ENCODE assay signal across 28 mouse cellular contexts in genomic region chr1:72380544-72380943, GRCm38 (mm10).
A peak's percentile ranks its signal among the peaks of the same experiment; 100 is the strongest.
DNase-seq lines count a peak whose midpoint lies in the region; ATAC-seq and TF ChIP-seq lines count a peak whose summit lies in the region.
"Had no signal": no experiment of that assay in that cellular context is flagged by ENCODE, and none has a peak within 500 bp of the region (broad histone marks: within the 10 kb centered on the region; RNA-seq: fewer than 3 reads in every experiment).

No protein-coding gene starts in this region.

- no peak overlapping the region for H3K4me2 ChIP-seq in lung, embryonic 14.5 days
- H3K4me2 ChIP-seq: embryonic facial prominence, embryonic 13.5 days; forebrain, embryonic 15.5 days; heart, embryonic 15.5 days; hindbrain, embryonic 12.5 days; limb, embryonic 13.5 days; liver, embryonic 11.5 days had no signal

- no peak for TF ChIP-seq POLR2A in heart, adult 2 months (IDR thresholded peaks at IDR 0.05; ENCODE audit: insufficient read depth, low read depth, low read length)
- no peak for TF ChIP-seq POLR2A in MEL (IDR thresholded peaks at IDR 0.05; ENCODE audit: control insufficient read depth in 1 of 2, insufficient read depth in 1 of 2, low read depth in 1 of 2, low read length in 2 of 2, poor library complexity in 1 of 2)

- no peak for TF ChIP-seq EP300 in heart, adult 2 months (IDR thresholded peaks at IDR 0.05; ENCODE audit: insufficient read depth, low read depth, low read length)
- TF ChIP-seq EP300 in MEL (IDR thresholded peaks at IDR 0.05; ENCODE audit: low read depth in 1 of 2, low read length in 2 of 2): no peak

- 98% methylated on average over 3 of the region's 3 CpGs for WGBS in heart, adult 2 months
- 98% methylated on average over 3 of the region's 3 CpGs for WGBS in lung, embryonic 14.5 days

- H3K27ac ChIP-seq in heart, adult 2 months: no peak overlapping the region
- no peak overlapping the region for H3K27ac ChIP-seq in lung, embryonic 14.5 days (ENCODE audit: low read depth)
- no peak overlapping the region for H3K27ac ChIP-seq in MEL (ENCODE audit: control insufficient read depth, low read depth, low read length)
- H3K27ac ChIP-seq: embryonic facial prominence, embryonic 13.5 days; forebrain, embryonic 10.5 days; heart, embryonic 10.5 days; heart, embryonic 15.5 days; hindbrain, embryonic 12.5 days; kidney, postnatal 0 days; limb, embryonic 13.5 days; stomach, postnatal 0 days had no signal

- no peaks in the 10 kb centered on the region for H3K27me3 ChIP-seq in heart, adult 2 months (ENCODE audit: control insufficient read depth, insufficient read depth, low read length)
- no peaks in the 10 kb centered on the region for H3K27me3 ChIP-seq in lung, embryonic 14.5 days (ENCODE audit: insufficient read depth, low read length)
- no peaks in the 10 kb centered on the region for H3K27me3 ChIP-seq in MEL (ENCODE audit: control insufficient read depth in 1 of 2, insufficient read depth in 2 of 2, low read length in 2 of 2)
- H3K27me3 ChIP-seq: embryonic facial prominence, embryonic 13.5 days; forebrain, embryonic 15.5 days; heart, embryonic 15.5 days; hindbrain, embryonic 12.5 days; limb, embryonic 13.5 days had no signal

- H3K4me1 ChIP-seq in heart, adult 2 months (ENCODE audit: control insufficient read depth, insufficient read depth, low read length): no peaks in the 10 kb centered on the region
- H3K4me1 ChIP-seq in lung, embryonic 14.5 days (ENCODE audit: insufficient read depth): no peaks in the 10 kb centered on the region
- no peaks in the 10 kb centered on the region for H3K4me1 ChIP-seq in MEL (ENCODE audit: control insufficient read depth in 1 of 2, insufficient read depth in 2 of 2, low read length in 2 of 2)
- H3K4me1 ChIP-seq: embryonic facial prominence, embryonic 13.5 days; forebrain, embryonic 10.5 days; heart, embryonic 10.5 days; heart, embryonic 15.5 days; hindbrain, embryonic 12.5 days had no signal

- ATAC-seq in lung, embryonic 14.5 days (ENCODE audit: insufficient read depth): no peak
- no peak for ATAC-seq in inflammation-experienced regulatory T-cells, adult 6 months

- no peak overlapping the region for H3K9ac ChIP-seq in heart, adult 2 months (ENCODE audit: low read depth, low read length)
- no peak overlapping the region for H3K9ac ChIP-seq in lung, embryonic 14.5 days
- no peak overlapping the region for H3K9ac ChIP-seq in MEL (ENCODE audit: control insufficient read depth, low read depth, low read length, poor library complexity, severe bottlenecking)
- H3K9ac ChIP-seq: embryonic facial prominence, embryonic 13.5 days; forebrain, embryonic 15.5 days; heart, embryonic 15.5 days; hindbrain, embryonic 12.5 days; limb, embryonic 13.5 days had no signal

- intact Hi-C loops in heart, adult 2 months (cut with DNase I): no loop called here
- intact Hi-C loops in heart, postnatal 14 days (cut with DNase I): no loop called here

- no peaks in the 10 kb centered on the region for H3K36me3 ChIP-seq in heart, adult 2 months (ENCODE audit: control insufficient read depth, insufficient read depth, low read length)
- H3K36me3 ChIP-seq in lung, embryonic 14.5 days (ENCODE audit: insufficient read depth): peaks cover 4% of the 10 kb centered on the region; the same call in 1 of the 2 replicates
- H3K36me3 ChIP-seq in MEL (ENCODE audit: control insufficient read depth in 1 of 2, insufficient read depth in 2 of 2, low read length in 2 of 2): no peaks in the 10 kb centered on the region; a peak in 2 of 4 replicates
- H3K36me3 ChIP-seq: forebrain, embryonic 15.5 days; heart, embryonic 15.5 days had no signal

- H3K9me3 ChIP-seq in lung, embryonic 14.5 days (ENCODE audit: low read depth, low read length): no peaks in the 10 kb centered on the region
- no peaks in the 10 kb centered on the region for H3K9me3 ChIP-seq in MEL (replicated peaks; ENCODE audit: insufficient read depth, low read length)
- H3K9me3 ChIP-seq: embryonic facial prominence, embryonic 13.5 days; forebrain, embryonic 10.5 days; forebrain, embryonic 15.5 days; heart, embryonic 10.5 days; heart, embryonic 15.5 days; hindbrain, embryonic 12.5 days; limb, embryonic 13.5 days had no signal

- H3K79me2 ChIP-seq in heart, adult 2 months (replicated peaks; ENCODE audit: control insufficient read depth, insufficient read depth, low read length): no peaks in the 10 kb centered on the region
- no peaks in the 10 kb centered on the region for H3K79me2 ChIP-seq in MEL (ENCODE audit: control insufficient read depth, insufficient read depth, low read length, poor library complexity)

- H3K4me3 ChIP-seq in heart, adult 2 months: no peak overlapping the region
- no peak overlapping the region for H3K4me3 ChIP-seq in lung, embryonic 14.5 days (ENCODE audit: low read depth, low read length)
- H3K4me3 ChIP-seq in MEL (ENCODE audit: control insufficient read depth in 1 of 2, insufficient read depth in 1 of 2, low read depth in 2 of 2, low read length in 2 of 2): no peak overlapping the region
- H3K4me3 ChIP-seq: embryonic facial prominence, embryonic 13.5 days; forebrain, embryonic 10.5 days; forebrain, embryonic 15.5 days; heart, embryonic 10.5 days; heart, embryonic 15.5 days; hindbrain, embryonic 12.5 days; limb, embryonic 13.5 days had no signal

- DNase-seq in heart, adult 2 months: no peak
- no peak for DNase-seq in heart, postnatal 14 days
- no peak for DNase-seq in lung, embryonic 14.5 days
- DNase-seq in lung, postnatal 4 days: no peak
- DNase-seq in MEL (ENCODE audit: low read depth, low spot score): peak; percentile 16
- no peak for DNase-seq in kidney, adult 11 months
- DNase-seq: adrenal gland, postnatal 25 days; cerebellum, adult 11-12 months; cerebellum, adult 9-11 months; gastrocnemius, postnatal 14 days; heart, postnatal 36 days; kidney, adult 8-10 months; kidney, postnatal 4 days; midbrain, embryonic 14.5 days; right cerebral cortex, adult 18-20 months; thymus, adult 18-20 months; thymus, postnatal 25 days had no signal

- TF ChIP-seq CTCF in heart, adult 2 months (IDR thresholded peaks at IDR 0.05): peak; percentile 23; the same call in 1 of the 2 replicates
- peak; percentile 18; the same call in 1 of the 2 replicates for TF ChIP-seq CTCF in lung, embryonic 14.5 days (IDR thresholded peaks at IDR 0.05; ENCODE audit: low read depth)
- peak; percentile 6 to 26 (median 15); a peak in 2 of 6 replicates for TF ChIP-seq CTCF in MEL (IDR thresholded peaks at IDR 0.05 in 2 of 3, conservative IDR thresholded peaks at IDR 0.05 in 1 of 3; ENCODE audit: control insufficient read depth in 1 of 3, insufficient read depth in 1 of 3, low read depth in 2 of 3, low read length in 3 of 3, poor library complexity in 1 of 3, severe bottlenecking in 1 of 3)

- no peak for TF ChIP-seq RAD21 in MEL (IDR thresholded peaks at IDR 0.05; ENCODE audit: low read depth, low read length)

TF ChIP-seq in MEL, 35 proteins besides CTCF, POLR2A, EP300 and RAD21:
- no peak for TF ChIP-seq ZMIZ1 (IDR thresholded peaks at IDR 0.05; ENCODE audit: low read depth, low read length)
